Mouse (Mus musculus): ENCODE measurements around the gene Adgrl3.

GRCm38 (mm10) chr5:81832679-81833078 is 812.7 kb downstream of the Adgrl3 start:
- TF ChIP-seq EP300 (IDR thresholded peaks at IDR 0.05; ENCODE audit: low read depth) (no peak), CTCF (IDR thresholded peaks at IDR 0.05; ENCODE audit: low read depth) (no peak)

Data from heart, postnatal 0 days (tissue).